Mouse (Mus musculus): ENCODE data around the gene Ppp1r12b.
A peak's percentile ranks its signal among the peaks of the same experiment; 100 is the strongest.

Gene Ppp1r12b

DNA sequence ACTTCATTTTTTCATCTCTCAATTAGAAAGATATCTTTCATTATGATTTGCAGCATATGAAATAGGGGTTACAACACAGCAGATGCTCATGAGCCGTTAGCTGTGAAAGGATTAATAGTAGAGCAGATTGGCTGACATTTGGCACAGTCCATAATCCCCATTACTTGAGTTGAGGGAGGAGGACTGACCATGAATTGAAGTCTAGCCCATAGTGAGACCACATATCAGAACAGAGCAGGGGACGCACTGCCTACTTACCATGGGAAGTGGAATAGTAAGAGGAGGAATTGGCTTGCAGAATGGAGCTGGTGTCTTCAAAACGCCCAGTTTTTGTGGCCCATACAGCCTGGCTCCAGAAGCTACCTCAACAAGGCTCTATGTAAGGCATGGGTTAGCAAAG, 159.2 kb downstream of the Ppp1r12b start:
- no peak for DNase-seq (ENCODE audit: inconsistent ontology term)

DNA sequence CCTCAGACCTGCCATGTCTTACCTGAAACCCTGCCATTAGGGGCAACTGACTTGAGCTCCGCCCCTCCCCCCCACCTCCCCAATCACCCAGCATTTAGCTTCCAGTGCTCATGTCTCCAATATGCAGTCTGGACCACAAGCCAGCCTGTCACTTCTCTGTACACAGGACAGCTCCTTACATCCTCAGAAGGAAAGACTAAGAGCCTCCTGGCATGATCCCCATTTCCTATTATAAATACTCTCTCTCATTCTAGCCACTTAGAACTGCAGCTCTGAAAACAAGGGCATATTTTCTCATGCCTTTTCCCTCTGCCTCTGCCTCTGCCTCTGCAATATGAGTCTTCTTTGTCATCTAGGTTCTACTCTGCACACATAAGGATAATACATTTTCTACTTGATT, 159.7 kb downstream of the Ppp1r12b start:
- DNase-seq (ENCODE audit: inconsistent ontology term), result no peak

DNA sequence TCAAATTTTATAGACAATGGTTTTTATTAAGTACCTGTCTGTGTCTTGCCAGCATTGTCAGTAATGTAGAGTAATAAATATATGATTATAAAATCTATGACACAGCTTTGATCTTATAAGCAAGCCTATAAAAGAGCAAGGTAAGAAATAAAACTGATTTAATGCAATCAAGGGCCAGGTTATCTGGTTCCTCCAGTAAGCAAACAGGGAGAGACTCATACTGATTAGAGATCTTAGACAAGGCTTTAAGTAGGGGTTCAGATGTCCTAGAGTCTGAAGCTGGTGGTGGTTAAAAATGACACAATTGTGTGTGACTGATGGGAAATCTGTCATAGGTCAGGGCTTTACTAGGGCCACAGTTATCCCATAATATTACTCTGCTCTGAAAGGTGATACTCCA, 164.3 kb downstream of the Ppp1r12b start:
- DNase-seq (ENCODE audit: inconsistent ontology term), result no peak

DNA sequence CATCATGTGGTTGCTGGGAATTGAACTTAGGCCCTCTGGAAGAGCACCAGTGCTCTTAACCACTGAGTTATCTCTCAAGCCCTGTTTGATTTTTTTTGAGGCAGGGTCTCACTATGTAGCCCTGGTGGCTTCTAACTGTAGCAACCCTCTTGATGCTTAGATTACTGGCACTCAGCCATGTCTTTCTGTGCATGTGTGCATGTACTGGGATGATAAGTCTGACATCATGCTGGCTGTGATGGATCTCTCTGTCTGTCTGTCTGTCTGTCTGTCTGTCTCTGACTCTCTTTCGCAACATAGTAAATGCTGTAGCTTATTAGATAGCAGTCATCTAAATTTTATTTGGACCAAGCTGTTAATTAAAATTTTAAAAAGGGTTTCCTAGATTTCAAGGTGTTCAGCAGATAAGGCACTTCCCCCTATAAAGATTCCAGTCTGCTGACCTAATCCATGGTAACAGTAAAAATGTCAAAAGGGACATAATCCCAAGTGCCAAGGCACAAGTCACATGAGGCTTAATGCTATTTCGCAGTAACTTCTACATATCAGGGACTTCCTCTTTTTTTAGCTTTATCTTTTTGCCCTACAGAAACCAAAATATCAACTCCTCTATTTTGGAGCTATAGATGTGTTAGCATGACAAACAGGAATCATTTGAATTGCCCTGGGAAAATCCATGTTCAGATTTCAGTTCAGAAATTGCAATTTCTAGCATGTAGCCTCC, 164.9 kb downstream of the Ppp1r12b start:
- no peak for DNase-seq (ENCODE audit: inconsistent ontology term)

DNA sequence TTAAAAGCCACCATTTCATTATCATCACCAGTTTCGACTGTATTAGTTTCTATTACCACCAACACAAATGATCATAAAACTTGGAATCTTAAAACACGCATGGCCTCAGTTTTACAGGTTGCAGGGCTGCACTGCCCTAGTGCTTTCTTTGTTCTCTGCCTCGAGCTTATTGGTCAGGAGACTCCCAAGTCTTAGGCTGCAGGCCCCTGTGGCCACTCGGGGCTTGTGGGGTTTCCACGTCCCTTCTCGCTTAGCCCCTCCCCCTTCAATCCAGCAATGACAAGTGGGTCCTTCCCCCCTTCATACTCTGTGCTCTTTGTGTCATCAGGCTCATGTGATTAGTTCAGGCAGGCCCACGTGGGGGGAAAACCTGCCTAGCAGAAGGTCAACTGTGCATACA, 167.6 kb downstream of the Ppp1r12b start:
- no peak for DNase-seq (ENCODE audit: inconsistent ontology term)

DNA sequence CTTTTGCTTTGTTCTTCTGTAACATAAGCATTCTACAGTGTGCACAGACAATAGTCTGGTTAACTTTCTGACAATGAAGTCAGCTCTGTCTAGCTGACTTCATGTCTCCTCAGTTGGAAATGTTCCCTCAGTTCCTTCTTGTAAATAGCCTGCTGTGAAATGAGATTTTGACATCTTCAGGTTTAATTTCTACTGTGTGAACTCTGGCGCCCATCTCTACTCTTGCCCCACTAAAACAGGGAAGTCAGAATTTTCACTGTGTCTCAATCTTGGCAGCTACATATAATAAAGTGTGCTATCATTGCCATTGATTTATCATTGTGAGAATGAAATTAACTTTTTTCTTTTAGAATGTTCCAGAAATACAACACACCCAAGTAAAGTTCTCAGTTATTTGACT, 170.8 kb downstream of the Ppp1r12b start:
- DNase-seq (ENCODE audit: inconsistent ontology term), result no peak

DNA sequence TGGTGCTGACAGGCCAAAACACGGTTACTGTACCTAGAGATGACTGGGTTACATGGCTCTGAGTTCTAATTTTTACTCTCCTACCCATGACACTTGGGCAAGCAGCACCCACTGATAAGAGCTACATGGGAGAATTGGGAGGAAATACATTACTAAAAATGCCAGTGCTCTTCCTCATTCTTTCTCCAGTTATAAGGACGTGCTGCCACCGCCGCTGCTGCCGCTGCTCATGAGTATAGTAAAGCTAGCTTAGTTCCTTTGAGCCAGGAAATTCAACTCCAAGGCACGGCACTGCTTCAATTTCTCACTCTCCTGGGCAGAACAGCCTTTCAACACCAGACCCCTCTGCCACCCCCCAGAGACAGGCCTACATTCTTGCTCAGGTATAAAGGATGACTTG, 171.3 kb downstream of the Ppp1r12b start:
- no peak for DNase-seq (ENCODE audit: inconsistent ontology term)

DNA sequence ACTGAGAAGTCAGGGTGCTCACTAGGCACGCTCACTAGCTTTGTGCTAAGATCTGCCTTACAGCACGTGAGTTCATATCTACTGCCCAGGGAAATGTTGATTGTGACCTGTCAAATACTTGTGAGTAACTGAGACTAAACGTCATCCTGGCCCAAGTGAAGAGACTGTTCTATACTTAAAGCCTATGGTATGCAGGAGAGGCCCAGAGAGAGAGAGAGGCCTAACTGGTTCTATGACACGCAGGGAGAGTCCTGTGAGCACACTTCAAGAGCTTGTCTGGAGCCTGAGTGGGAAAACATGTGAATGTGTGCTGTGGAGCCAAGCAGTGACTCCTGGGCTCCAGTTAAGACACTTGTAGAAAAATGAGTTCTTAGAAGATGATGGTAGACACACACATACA, 171.8 kb downstream of the Ppp1r12b start:
- DNase-seq (ENCODE audit: inconsistent ontology term), result no peak

DNA sequence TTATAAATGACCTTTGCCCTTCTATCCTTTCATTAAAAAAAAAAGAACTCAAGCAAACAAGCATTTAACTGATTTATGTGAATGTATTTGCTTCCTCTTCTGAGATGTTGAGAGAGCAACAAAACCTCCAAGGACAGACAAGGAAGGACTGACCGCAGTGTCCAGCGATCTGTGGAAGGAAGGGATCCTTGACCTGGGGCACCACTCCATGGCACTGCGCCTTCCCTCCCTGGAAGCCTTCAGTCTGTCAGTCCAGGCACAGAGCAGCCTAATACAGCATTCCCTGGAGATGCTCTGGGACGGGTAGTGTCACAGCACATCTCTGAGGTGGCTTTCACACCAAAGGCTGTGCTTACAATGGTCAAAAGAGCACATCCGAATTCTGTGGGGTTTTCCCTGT, 172.9 kb downstream of the Ppp1r12b start:
- no peak for DNase-seq (ENCODE audit: inconsistent ontology term)

DNA sequence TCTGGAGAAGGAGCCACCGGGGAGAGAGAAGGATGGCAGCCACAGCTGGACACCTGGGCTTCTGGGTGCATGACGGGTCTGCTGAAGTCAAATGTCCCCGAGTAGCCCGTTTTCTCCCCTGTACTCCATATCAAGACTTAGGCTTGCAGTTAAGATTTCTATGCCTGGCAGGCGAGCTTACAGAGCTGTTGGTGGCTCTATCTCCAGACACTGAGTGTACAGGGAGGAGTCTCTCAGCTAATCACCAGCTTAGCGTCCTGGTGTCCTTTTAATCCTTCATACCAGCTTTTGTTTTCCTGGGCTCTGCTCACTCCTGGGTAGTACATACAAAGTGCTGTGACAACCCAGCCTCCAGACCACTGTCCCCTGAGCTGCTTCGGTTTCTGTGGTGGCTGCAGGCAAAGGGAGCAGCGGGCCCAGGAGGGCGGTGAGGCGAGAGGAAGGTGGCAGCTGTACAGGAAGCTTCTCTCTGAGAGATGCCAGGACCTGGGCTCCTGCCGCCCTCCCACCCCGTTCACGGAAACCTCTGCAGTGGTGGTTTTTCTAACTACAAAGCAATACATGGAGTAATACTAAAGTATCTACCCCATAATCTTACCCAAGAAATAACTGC, 177.7 kb downstream of the Ppp1r12b start:
- DNase-seq (ENCODE audit: inconsistent ontology term), result no peak

DNA sequence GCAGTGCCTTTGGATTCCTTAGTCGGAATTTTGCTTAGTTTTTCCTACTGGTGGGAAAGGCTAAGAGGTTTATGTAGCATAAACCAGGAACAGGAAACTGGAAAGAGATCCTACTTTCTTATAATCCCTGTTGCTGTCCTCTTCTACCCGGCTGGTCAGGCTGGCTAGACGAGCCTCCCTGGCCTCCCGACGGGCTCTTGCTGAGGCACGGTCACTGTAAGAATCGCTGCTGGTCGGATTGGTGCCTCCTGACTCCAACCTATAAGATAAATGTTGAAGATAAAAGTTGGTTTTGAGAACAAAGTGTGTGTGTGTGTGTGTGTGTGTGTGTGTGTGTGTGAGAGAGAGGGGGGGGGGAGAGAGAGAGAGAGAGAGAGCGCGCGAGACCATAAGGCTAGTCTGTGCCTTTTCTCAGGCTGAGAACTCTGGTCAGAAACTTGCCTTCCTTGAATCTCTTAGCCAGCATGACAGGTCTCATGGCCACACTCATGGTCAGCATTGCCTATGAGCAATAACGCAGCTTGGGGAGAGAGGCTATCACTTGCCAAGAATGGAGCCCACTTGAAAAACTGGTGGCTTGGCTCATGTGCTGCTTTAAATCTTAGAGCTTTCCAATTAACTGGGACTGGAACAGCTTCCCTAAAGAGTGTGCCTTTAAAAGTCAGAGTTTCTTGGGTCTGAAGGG, 178.4 kb downstream of the Ppp1r12b start:
- DNase-seq (ENCODE audit: inconsistent ontology term), result no peak

DNA sequence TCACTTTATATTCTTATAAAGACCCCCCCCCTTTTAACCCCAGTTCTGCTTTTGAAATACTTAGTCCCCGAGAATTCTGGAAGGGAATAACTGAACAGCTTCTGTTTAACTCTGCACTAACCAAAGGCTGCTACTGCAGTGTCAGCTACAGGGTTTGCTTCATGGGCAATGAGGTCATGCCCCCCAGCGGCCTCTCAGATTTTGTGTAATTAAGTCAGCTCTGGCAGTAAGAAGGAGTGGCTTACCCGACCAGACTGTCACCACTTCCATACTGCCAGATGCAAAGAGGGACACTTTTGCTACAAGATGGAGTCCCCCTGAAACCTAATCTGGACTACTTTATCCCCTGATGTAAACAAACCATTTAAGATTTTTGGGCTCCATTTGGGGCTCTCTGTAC, 180.1 kb downstream of the Ppp1r12b start:
- no peak for DNase-seq (ENCODE audit: inconsistent ontology term)

DNA sequence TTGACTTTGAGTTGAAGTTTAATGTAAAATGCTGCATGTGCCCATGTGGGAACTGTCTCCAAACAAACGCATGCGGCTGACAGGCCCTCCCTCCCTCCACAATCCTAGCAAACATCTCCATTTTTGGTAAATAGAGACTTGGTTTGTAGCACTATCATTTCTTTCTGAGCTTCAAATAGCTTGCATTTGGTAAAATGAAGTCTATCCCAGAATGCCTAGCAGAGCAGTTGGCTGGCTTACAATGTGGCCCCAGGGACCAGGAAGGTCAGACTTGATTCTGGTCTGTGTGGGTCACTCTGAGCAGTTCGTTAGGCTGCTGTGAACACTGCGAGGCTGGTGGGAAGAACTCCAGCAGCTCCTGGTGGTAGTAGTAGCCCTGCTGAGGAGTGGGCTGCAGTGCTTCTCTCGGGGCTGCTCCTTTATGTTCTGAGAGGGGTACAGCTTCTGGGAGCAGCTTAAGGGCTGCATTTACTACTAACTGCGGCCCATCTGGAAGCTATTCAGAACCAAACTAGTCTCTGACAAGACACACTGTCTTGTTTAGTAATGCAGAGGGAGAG, 180.9 kb downstream of the Ppp1r12b start:
- no peak for DNase-seq (ENCODE audit: inconsistent ontology term)

DNA sequence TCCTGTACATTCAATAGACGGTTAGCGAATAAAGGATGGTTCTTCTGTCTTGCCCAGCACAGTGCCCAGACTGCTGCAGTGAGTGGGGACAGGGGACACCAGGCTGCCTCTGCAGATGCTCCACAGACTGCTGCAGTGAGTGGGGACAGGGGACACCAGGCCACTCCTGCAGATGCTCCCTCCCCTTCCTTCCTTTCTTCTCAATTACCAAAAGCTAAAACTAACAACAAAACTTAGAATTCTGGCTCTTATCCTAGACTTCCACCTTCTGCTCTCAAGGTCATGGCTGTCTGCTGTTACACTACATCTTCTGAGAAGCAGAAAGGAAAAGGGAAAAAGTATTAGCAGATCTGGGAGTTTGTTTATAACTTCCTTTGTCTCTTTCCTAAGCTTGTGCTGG, 181.5 kb downstream of the Ppp1r12b start:
- no peak for DNase-seq (ENCODE audit: inconsistent ontology term)

DNA sequence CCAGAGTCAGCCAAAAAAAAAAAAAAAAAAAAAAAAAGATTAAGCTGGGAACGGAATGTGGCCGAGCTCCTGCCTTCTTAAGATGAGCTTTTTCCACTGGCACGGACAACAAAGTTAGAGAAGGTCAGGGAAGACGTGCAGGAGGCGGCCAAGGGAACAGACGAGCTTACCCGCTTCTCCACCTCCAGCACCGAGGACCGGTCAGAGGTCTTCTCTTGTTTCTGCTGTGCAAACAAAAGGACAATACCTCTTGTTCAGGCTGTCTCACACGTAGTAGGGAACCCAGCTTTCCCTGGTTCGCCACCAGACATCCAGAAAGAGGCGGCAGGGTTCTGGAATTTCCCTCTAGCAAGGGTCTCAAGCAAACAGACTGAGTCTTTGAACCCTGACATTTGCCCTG, 182.5 kb downstream of the Ppp1r12b start:
- DNase-seq (ENCODE audit: inconsistent ontology term), result no peak

DNA sequence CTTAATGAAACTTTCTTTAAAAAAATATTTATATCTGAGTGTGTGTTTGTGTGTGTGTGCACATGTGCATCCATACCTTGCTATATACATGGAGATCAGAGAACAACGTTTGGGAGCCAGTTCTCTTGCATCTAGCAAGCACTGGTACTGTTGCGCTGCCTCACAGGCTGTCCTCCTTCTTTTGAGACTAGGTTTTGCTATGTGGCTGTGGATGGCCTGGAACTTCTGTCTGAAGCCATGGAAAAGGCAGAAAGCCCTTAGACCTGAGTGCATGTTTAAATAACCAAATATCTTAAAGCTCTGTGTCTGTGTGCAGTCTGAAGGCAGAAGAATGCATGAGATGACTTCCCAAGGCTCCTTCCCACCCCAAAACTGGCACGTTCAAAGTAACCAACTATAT, 182.9 kb downstream of the Ppp1r12b start:
- no peak for DNase-seq (ENCODE audit: inconsistent ontology term)

DNA sequence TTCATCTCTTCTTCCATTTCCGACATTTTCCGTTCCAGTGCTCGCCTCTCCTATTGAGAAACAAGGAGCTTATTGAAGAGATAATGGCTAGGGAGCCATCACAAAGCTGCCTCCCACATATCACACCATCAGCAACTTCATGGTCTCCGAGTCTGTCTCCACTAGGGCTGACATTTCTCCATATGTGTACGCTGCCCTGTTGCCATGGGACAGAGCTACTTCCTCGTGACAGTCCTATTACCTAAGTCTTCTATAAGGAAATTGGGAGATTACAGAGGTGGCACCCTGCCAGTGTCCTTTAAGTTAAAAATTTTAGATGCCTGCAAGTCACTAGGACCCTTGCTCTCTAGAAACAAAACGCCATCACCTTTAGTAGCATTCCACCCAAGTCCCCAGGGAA, 183.7 kb downstream of the Ppp1r12b start:
- no peak for DNase-seq (ENCODE audit: inconsistent ontology term)

DNA sequence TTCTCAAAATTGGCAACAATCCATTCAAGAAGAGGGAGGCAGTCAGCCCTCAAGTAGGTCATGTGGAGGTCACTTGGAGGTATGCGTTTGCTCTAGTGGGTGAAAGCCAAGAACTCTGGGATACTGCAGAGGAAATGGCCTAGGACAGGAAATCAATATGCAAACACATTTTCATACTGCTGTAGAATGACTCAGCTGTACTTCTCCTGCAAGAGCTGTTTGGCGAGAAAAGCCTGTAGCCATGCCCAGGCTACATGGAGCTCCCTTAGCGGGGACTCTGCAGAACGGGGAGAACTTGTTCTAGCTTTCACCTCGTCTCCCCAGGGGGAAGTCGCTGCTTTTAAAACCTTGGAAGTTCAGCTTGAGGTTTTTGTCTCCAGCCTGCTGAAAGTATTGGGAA, 184.4 kb downstream of the Ppp1r12b start:
- no peak for DNase-seq (ENCODE audit: inconsistent ontology term)

DNA sequence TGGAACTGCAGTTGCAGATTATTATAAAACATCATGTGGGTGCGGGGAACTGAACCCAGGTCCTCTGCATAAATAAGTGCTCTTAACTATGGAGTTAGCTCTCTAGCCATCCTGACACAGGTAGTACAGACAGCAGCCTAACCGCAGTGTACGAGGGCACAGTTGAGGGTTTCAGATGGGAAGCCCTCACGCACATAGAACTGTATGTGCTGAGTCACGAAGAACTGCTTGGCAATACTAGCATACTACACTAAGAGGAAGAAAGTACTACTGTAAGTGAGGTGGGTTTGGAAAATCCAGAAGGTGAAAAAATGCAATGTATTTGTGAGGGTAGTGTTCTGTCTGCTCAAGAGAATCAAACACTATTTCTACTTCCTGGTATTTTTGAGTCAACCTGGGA, 185.4 kb downstream of the Ppp1r12b start:
- DNase-seq (ENCODE audit: inconsistent ontology term), result no peak

DNA sequence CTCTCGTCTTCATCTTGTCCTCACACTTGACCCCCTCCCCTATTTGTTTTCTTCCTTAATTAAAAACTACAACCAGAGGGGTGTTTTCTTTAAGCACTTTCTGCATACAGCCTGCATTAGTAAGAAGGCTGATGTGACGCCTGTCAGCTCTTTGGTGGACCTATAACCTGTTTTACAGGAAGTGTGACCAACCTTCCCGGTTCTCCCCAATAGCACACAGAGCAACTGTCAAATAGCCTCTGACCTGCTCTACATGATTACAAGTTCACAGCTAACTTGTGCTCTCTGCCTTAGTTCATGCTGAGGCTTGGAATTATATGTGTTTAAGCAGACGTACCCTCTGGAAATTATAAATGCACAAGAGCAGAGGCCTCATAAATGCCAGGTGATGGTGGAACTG, 189.3 kb downstream of the Ppp1r12b start:
- no peak for DNase-seq (ENCODE audit: inconsistent ontology term)

DNA sequence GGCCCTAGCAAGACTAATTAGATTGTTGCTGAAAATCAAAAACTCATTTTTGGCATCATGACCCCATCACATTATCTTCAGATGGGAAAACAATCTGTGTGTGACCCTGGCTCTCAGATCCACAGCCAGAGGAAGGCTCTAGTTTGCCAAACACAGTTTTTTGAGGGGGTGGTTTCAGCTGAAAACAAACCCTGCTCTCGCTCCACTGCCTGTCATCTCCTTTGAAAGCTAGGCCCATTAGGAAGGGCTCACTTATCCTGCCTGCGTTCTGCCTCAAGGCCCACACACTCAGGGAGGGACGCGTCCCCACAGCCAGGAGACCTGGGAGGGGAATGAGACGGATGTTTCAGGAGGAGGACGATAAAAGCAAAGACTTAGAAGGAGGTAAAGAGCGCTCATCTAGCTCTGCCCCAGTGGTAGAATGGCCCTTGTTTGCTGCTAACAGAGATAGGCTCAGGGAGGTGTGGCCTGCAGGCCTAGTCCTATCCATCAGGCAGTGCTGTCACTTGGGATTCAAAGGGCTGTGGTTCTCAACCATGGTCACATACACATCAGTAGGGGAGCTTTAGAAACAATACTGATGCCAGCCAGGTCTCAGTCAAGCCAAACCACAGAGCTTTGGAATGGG, 190.8 kb downstream of the Ppp1r12b start:
- DNase-seq (ENCODE audit: inconsistent ontology term), result peak; percentile 87

DNA sequence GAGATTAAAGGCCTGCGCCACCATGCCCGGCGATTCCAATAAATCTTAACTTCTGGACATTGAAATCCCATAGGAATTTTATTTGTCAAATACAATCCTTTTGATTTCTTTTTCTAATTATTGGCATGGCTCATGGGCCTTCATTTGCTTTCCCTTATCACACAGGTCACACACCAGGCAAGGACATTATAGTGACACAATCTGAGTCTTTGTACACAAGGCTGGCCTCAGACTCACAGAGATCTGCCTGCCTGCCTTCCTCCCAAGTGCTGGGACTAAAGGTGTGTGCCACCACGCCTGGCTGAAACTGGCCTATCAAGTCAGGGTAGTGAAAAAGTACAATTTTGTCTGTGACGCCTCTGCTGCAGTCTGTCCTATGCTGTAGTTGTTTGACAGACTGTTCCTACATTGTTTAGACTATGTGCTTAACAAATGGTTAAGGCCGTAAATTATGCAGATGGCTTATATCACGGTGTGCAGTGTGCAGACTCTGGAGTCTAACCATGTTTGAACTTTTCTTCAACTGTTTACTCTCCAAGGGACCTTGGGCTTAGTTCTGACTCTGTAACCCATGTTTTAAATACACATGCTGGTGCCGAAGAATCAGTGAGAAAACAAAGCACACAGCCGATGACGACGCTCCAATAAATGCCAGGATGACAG, 191.8 kb downstream of the Ppp1r12b start:
- DNase-seq (ENCODE audit: inconsistent ontology term), result no peak
